Mouse (Mus musculus) megakaryocyte-erythroid progenitor cell, adult 5 weeks (primary cell): Measurements from ENCODE around the gene Cep19. TPM values are rescaled to one million over a fixed set of nuclear protein-coding genes. Genes with fewer than 3 reads are reported as not detected.

Experiments
- polyA plus RNA-seq: library from polyadenylated mRNA; stranded (reverse); fragments of >175 nt; gene quantifications from 2 replicates; pipeline ENCODE4 v1.2.3, GENCODE M21; 2012

Gene Cep19
- 4.1 and 6.0 TPM in 2 replicates for polyA plus RNA-seq

DNA sequence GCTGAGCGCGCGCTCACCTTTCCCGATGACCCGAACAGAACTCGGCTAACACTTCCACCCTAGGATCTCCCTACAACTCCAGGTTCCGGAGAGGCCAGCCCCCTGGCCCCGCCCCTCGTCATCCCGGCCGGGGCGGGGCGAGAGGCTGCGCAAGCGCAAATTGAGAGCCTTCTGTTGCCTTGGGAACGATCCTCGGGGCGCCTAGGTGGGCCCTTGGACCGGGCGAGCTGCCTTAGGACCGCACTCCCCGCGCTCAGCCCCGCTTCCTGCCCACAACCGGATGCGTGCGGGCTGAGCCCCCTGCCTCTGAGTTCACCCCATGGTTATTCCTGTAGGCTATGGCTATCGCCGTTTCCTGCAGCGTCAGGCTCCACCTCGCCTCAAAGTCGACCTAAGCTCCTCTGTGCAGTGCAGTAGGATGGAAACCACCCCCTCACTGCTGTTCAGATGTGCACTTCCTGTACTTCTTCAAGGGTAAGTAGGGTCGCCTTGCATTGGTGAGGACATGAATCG, at the start of gene Cep19, which contains the start of gene Pigx:
TSS of gene Cep19 (plus strand) at position 163 of the 513 bp plus-strand sequence.
TSS of gene Pigx (minus strand) at position 103 of the 513 bp plus-strand sequence.

DNA sequence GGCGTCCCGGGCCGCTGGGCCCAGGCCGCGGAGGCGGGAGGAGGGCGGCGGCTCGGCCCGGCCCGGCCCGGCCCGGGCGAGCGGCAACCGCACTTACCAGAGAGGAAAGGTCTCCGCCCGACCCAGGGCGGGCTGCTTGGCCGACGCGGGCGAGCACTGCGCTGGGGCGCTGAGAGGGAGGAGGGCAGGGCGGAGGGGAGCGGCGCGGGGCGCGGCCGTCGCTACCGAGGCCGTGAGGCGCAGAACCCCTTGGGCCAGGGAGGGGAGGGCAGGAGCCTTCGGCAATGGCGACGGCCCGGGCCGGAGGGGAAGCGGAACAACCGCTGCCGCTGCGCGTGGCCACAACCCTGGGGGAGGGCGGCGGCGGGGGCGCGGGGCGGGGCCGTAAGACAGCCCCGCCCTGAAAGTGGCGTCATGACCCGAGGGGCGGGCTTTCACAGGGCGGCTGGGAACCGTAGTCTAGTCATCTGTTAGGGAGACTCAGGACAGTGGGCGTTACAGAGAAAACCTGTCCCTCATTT, 20.5 kb upstream of the Cep19 start, which contains the start of gene Pak2:
TSS of gene Pak2 (minus strand) at position 352 of the 521 bp plus-strand sequence.

Other genes starting within 250 kb of the Cep19 start
- gene Meltf, start 221.0 kb upstream of the Cep19 start, polyA plus RNA-seq, result 0.05 TPM in 1 of 2 replicates, not detected in the other
- 0.05 TPM in 1 of 2 replicates, not detected in the other for gene Pigz, start 165.9 kb upstream of the Cep19 start, polyA plus RNA-seq
- 67.5 and 68.0 TPM in 2 replicates for gene 0610012G03Rik, start 151.3 kb upstream of the Cep19 start, polyA plus RNA-seq
- 79.6 and 109 TPM in 2 replicates for gene Ncbp2, start 151.3 kb upstream of the Cep19 start, polyA plus RNA-seq
- 3.0 and 3.1 TPM in 2 replicates for gene Senp5, start 96.5 kb upstream of the Cep19 start, polyA plus RNA-seq
- 36.0 and 45.3 TPM in 2 replicates for gene Pak2, start 20.5 kb upstream of the Cep19 start, polyA plus RNA-seq
- 37.7 and 38.6 TPM in 2 replicates for gene Pigx, start 60 bp upstream of the Cep19 start, polyA plus RNA-seq
- gene Nrros, start 65.8 kb downstream of the Cep19 start, polyA plus RNA-seq, result 98.7 and 161 TPM in 2 replicates
- 13.1 and 13.8 TPM in 2 replicates for gene Bex6, start 80.0 kb downstream of the Cep19 start, polyA plus RNA-seq
- gene Fbxo45, start 147.4 kb downstream of the Cep19 start, polyA plus RNA-seq, result 7.1 and 8.0 TPM in 2 replicates
- 10.8 and 14.9 TPM in 2 replicates for gene Wdr53, start 147.4 kb downstream of the Cep19 start, polyA plus RNA-seq
- gene Smco1, start 171.7 kb downstream of the Cep19 start, polyA plus RNA-seq, result not detected in 2 replicates
- gene Rnf168, start 177.7 kb downstream of the Cep19 start, polyA plus RNA-seq, result 8.0 and 11.0 TPM in 2 replicates
- gene Ubxn7, start 232.5 kb downstream of the Cep19 start, polyA plus RNA-seq, result 1.6 and 4.4 TPM in 2 replicates